Mouse (Mus musculus) layer of hippocampus, postnatal 10 days (tissue): Measurements from ENCODE around the gene Depdc7. TPM values are rescaled to one million over a fixed set of nuclear protein-coding genes. Genes with fewer than 3 reads are reported as not detected.
A peak's percentile ranks its signal among the peaks of the same experiment; 100 is the strongest.

Experiments used
- DNase-seq, 2 experiments: peaks; one replicate each; pipeline ENCODE4 v3.0.0; 2021; ENCODE audit warnings: low spot score in 2 of 2
- total RNA-seq, 2 experiments: library from RNA; stranded (reverse); gene quantifications; 2 replicates each; pipeline ENCODE4 v1.2.3; 2021

Gene Depdc7
- total RNA-seq, 2 experiments from 2014 or later = 3.0 to 3.2 TPM

GRCm38 (mm10) chr2:104717231-104717735 is 25.4 kb downstream of the Depdc7 start:
- no peak for DNase-seq

GRCm38 (mm10) chr2:104716279-104716678 is 26.4 kb downstream of the Depdc7 start, which contains the start of gene Pin1rt1:
Gene Pin1rt1 (minus strand): TSS chr2:104716379.
- DNase-seq = no peak

- no peak for DNase-seq
Observed at GRCm38 (mm10) chr2:104714254-104714691, 28.4 kb downstream of the Depdc7 start.

GRCm38 (mm10) chr2:104712486-104712809 is 30.2 kb downstream of the Depdc7 start:
- no peak for DNase-seq

- peak; percentile 72 to 80 for DNase-seq
Observed at GRCm38 (mm10) chr2:104711585-104712485, 30.8 kb downstream of the Depdc7 start, which contains the start of gene Tcp11l1. Gene Tcp11l1 (minus strand): TSS chr2:104712169.

- no peak for DNase-seq
Observed at GRCm38 (mm10) chr2:104710670-104711370, 31.9 kb downstream of the Depdc7 start.

- DNase-seq = no peak
Observed at GRCm38 (mm10) chr2:104709786-104710337, 32.8 kb downstream of the Depdc7 start.

- no peak for DNase-seq
Observed at GRCm38 (mm10) chr2:104704355-104704754, 38.3 kb downstream of the Depdc7 start.

GRCm38 (mm10) chr2:104703158-104703557 is 39.5 kb downstream of the Depdc7 start:
- no peak for DNase-seq

- no peak for DNase-seq
Observed at GRCm38 (mm10) chr2:104699659-104700058, 43.0 kb downstream of the Depdc7 start.

- DNase-seq = no peak
Observed at GRCm38 (mm10) chr2:104692551-104692950, 50.1 kb downstream of the Depdc7 start.

GRCm38 (mm10) chr2:104690720-104691119 is 52.0 kb downstream of the Depdc7 start:
- no peak for DNase-seq

- no peak for DNase-seq
Observed at GRCm38 (mm10) chr2:104688724-104689123, 54.0 kb downstream of the Depdc7 start.

- DNase-seq = no peak
Observed at GRCm38 (mm10) chr2:104688321-104688720, 54.4 kb downstream of the Depdc7 start.

GRCm38 (mm10) chr2:104687261-104687660 is 55.4 kb downstream of the Depdc7 start:
- DNase-seq = no peak

GRCm38 (mm10) chr2:104685418-104685817 is 57.3 kb downstream of the Depdc7 start:
- peak; percentile 84 to 89 for DNase-seq

- no peak for DNase-seq
Observed at GRCm38 (mm10) chr2:104684771-104685170, 57.9 kb downstream of the Depdc7 start.

- no peak for DNase-seq
Observed at GRCm38 (mm10) chr2:104677326-104677725, 65.4 kb downstream of the Depdc7 start.
